Mouse (Mus musculus) E14TG2a.4 (cell line): ENCODE data around the gene Samd3.

Source experiments
- H3K27me3 ChIP-seq: 2 replicates; pipeline ENCODE4 v1.6.1; 2014; ENCODE audit warnings: low read length, control low read depth; ENCODE audit not compliant: insufficient read depth
- H3K36me3 ChIP-seq: 2 replicates; pipeline ENCODE4 v1.6.1; 2014; ENCODE audit warnings: low read length, control low read depth; ENCODE audit not compliant: insufficient read depth
- H3K4me1 ChIP-seq: replicated peaks from 2 replicates; pipeline ENCODE4 v1.6.1; 2014; ENCODE audit warnings: low read depth, low read length, control low read depth
- H3K4me3 ChIP-seq: replicated peaks from 2 replicates; pipeline ENCODE4 v1.5.1; 2014; ENCODE audit warnings: mild to moderate bottlenecking, low read length
- H3K9me3 ChIP-seq: 2 replicates; pipeline ENCODE4 v1.6.1; 2014; ENCODE audit warnings: low read length, control low read depth
- CTCF ChIP-seq: conservative IDR thresholded peaks from 2 replicates; pipeline ENCODE4 v1.5.1; 2014; ENCODE audit warnings: low read length
- NANOG ChIP-seq: IDR thresholded peaks from 2 replicates; pipeline ENCODE4 v1.6.1; 2014; ENCODE audit warnings: borderline replicate concordance, low read length, mixed read lengths
- POU5F1 ChIP-seq: IDR thresholded peaks from 2 replicates; pipeline ENCODE4 v1.6.1; 2014; ENCODE audit warnings: low read length, borderline replicate concordance

Samd3 gene

GRCm38 (mm10) chr10:26232071-26232653 is 2.7 kb downstream of the Samd3 start:
- Histone ChIP-seq H3K36me3 (no peaks in the 10 kb centered on the region), H3K4me1 (no peaks in the 10 kb centered on the region), H3K9me3 (no peaks in the 10 kb centered on the region), H3K4me3 (no peak overlapping the region), H3K27me3 (no peaks in the 10 kb centered on the region)
- TF ChIP-seq NANOG: no peak

GRCm38 (mm10) chr10:26238559-26238958 is 9.1 kb downstream of the Samd3 start:
- no peaks in the 10 kb centered on the region for H3K4me1 ChIP-seq
- no peaks in the 10 kb centered on the region for H3K27me3 ChIP-seq
- TF ChIP-seq NANOG (no peak), POU5F1 (no peak), CTCF (no peak)
- no peaks in the 10 kb centered on the region for H3K9me3 ChIP-seq
- no peak overlapping the region for H3K4me3 ChIP-seq
- no peaks in the 10 kb centered on the region for H3K36me3 ChIP-seq

DNA sequence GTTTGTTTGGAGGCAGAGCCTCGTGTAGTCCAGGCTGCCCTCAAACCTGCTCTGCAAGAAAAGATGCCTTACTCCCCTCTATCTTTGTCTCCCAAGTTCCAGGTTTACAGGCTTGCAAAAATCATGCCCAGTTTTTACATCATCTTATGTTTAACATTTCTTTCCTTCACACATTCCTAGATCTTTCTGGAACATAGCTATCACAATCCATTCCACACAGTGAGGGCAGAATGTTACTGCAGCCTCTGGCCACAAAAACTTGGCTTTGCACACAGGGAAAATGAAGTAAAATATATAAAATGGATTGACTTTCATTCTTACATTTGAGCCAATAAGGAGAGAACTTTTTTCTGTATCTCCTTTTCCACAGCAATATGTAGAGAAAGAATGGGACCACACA is 9.6 kb downstream of the Samd3 start:
- no peaks in the 10 kb centered on the region for H3K4me1 ChIP-seq
- no peak overlapping the region for H3K4me3 ChIP-seq
- H3K9me3 ChIP-seq: no peaks in the 10 kb centered on the region
- no peaks in the 10 kb centered on the region for H3K27me3 ChIP-seq
- TF ChIP-seq CTCF (no peak), POU5F1 (no peak), NANOG (no peak)
- H3K36me3 ChIP-seq: no peaks in the 10 kb centered on the region

DNA sequence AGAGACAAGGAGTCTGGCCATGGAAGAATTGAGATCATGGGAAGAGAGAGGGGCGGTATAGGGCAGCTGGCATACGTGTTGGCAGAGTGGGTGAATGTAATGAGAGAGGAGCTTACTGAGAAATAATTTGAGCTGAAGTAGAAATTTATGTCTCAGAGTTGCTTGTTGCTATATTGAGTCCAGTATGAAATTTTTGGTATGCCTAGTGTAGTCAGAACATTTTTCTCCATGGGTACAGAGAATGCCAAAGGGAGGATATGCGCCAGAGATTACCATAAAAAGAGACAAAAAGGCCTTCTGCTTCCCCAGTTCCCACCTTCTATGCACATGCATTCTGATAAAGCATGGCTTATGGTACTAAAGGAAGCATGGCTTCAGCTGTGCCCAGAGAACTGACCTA is 13.7 kb downstream of the Samd3 start:
- H3K36me3 ChIP-seq: no peaks in the 10 kb centered on the region
- H3K4me1 ChIP-seq: no peaks in the 10 kb centered on the region
- no peaks in the 10 kb centered on the region for H3K9me3 ChIP-seq
- TF ChIP-seq POU5F1 (no peak), CTCF (no peak), NANOG (no peak)
- H3K4me3 ChIP-seq: no peak overlapping the region
- H3K27me3 ChIP-seq: no peaks in the 10 kb centered on the region

- no peak for TF ChIP-seq NANOG
- TF ChIP-seq CTCF: no peak
- no peak for TF ChIP-seq POU5F1
- Histone ChIP-seq H3K9me3 (no peaks in the 10 kb centered on the region), H3K4me3 (no peak overlapping the region), H3K27me3 (no peaks in the 10 kb centered on the region), H3K36me3 (no peaks in the 10 kb centered on the region), H3K4me1 (no peaks in the 10 kb centered on the region)
Measured at GRCm38 (mm10) chr10:26244466-26244865, 15.0 kb downstream of the Samd3 start.

DNA sequence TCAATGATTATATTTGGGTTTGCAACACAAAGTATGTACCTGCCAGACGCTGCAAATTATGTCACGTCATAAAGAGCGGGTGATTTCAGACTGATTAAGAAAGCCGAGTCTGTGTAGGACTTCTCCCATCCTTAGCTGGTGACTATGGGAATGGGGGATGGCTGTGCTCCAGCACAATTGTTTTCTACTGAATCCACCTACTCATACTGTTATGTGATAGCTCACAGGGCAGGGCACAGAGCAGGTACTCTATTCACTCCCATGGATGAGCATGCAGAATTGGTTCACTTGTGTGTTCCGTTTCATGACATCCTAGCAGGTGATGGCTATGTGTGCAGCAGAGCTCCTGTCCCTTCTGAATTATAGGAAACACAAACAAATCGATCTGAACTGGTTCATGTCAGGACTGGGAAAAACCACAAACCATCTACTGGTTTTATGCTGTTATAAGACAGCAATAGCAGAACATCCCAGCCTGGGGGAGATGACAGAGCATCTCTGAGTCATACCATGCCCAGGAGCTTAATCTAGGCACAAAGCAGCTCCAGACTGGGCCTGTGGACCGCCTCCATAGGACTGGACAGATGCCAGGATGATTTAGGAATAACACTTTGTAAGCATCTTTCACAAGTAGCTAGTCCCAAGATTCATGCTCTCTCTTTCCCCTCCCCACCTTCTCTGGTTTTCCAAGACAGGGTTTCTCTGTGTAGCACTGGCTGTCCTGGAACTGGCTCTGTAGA is 20.1 kb downstream of the Samd3 start:
- H3K27me3 ChIP-seq: no peaks in the 10 kb centered on the region
- no peaks in the 10 kb centered on the region for H3K36me3 ChIP-seq
- no peak overlapping the region for H3K4me3 ChIP-seq
- TF ChIP-seq CTCF: no peak
- no peaks in the 10 kb centered on the region for H3K4me1 ChIP-seq
- no peaks in the 10 kb centered on the region for H3K9me3 ChIP-seq

DNA sequence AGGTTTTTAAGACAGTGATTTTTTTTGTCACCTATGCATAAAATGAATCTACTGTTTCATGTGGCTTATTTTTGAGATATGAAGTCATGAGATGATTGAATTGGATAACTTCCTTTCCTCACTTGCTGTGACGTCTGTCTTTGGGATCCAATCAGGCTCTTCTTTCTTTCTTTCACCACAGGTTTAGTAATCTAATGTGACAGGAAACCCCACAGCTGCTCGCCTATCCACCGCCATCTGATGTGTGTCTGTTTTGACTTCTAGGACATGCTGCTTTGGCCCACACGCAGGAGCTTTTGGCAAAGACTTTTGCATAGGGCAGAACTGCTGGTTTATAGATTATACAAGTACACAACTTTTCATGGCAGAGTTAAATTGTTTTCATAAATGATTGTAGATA is 30.4 kb downstream of the Samd3 start:
- no peaks in the 10 kb centered on the region for H3K36me3 ChIP-seq
- no peaks in the 10 kb centered on the region for H3K4me1 ChIP-seq
- no peak overlapping the region for H3K4me3 ChIP-seq
- no peaks in the 10 kb centered on the region for H3K27me3 ChIP-seq
- no peak for TF ChIP-seq CTCF
- no peaks in the 10 kb centered on the region for H3K9me3 ChIP-seq

DNA sequence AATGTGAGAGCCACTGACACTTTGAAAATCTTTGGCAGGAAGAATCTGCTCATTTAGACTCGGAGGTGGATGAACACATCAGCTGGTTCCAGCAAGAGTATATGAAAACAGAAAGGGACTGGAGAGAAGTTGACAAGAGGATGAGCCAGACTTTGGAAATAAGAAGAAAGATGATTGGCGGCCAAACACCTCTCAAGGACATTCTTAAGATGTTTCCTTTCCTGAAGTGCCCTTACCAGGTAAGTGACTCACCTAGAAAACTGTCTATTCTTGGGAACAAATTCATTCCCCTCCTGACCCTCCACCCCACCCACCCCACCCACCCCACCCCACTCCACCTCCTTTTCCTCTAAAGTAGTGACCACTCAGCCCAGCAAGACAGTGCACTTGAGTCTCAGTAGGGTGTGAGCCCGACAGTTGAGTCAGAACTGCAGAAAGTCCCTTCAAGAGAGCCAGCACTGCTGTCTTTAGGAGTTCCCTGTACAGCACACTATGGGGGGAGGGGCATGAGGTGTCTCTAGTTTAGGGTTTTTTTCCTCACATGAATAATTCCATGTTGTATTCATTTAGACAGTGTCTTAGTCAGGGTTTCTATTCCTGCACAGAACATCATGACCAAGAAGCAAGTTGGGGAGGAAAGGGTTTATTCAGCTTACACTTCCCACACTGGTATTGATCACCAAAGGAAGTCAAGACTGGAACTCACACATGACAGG is 34.4 kb downstream of the Samd3 start:
- H3K27me3 ChIP-seq: no peaks in the 10 kb centered on the region
- H3K36me3 ChIP-seq: no peaks in the 10 kb centered on the region
- TF ChIP-seq POU5F1 (no peak), CTCF (no peak), NANOG (no peak)
- no peak overlapping the region for H3K4me3 ChIP-seq
- no peaks in the 10 kb centered on the region for H3K9me3 ChIP-seq
- H3K4me1 ChIP-seq: no peaks in the 10 kb centered on the region

GRCm38 (mm10) chr10:26275414-26275813 is 45.9 kb downstream of the Samd3 start:
- Histone ChIP-seq H3K4me3 (no peak overlapping the region), H3K27me3 (no peaks in the 10 kb centered on the region), H3K9me3 (no peaks in the 10 kb centered on the region), H3K36me3 (no peaks in the 10 kb centered on the region), H3K4me1 (peaks cover 8% of the 10 kb centered on the region; the same call in 1 of the 2 replicates)
- TF ChIP-seq POU5F1: no peak
- TF ChIP-seq CTCF: no peak
